Mouse (Mus musculus): Measurements from ENCODE around the gene 1700093K21Rik. TPM values are rescaled to one million over a fixed set of nuclear protein-coding genes. Genes with fewer than 3 reads are reported as not detected.
A peak's percentile ranks its signal among the peaks of the same experiment; 100 is the strongest.
"Not testable (repeated sequence)": the region's sequence is repeated elsewhere in the genome, so short reads cannot be mapped to it uniquely, and the experiment has no call there.

The 1700093K21Rik gene
- not detected in 2 replicates for polyA plus RNA-seq (2014; fragmentation: Nextera tagmentation; extraction: Ambion mirVana)

GRCm38 (mm10) chr11:23520473-23521205, at the start of gene 1700093K21Rik:
1700093K21Rik (minus strand) TSS chr11:23521155.
- H3K27me3 ChIP-seq (ENCODE audit: control insufficient read depth, insufficient read depth, low read length): no peaks in the 10 kb centered on the region
- ATAC-seq (ENCODE audit: low FRiP score): no peak
- H3K4me1 ChIP-seq (replicated peaks; ENCODE audit: control insufficient read depth, insufficient read depth, low read length): no peaks in the 10 kb centered on the region
- WGBS: 33% methylated on average over 5 of the region's 5 CpGs
- no peak for DNase-seq (ENCODE audit: low spot score)
- no peak within 1 kb of the TSS for H3K4me2 ChIP-seq (replicated peaks)
- H3K27ac ChIP-seq: no peak within 1 kb of the TSS
- H3K4me3 ChIP-seq (replicated peaks; ENCODE audit: low read length): no peak within 1 kb of the TSS
- H3K9ac ChIP-seq: no peak within 1 kb of the TSS
- H3K36me3 ChIP-seq (replicated peaks; ENCODE audit: control insufficient read depth, insufficient read depth): no peaks in the 10 kb centered on the region
- H3K9me3 ChIP-seq (ENCODE audit: control insufficient read depth, low read length): no peaks in the 10 kb centered on the region

- Histone ChIP-seq H3K27ac (no peak overlapping the region), H3K9me3 (ENCODE audit: control insufficient read depth, low read length) (no peaks in the 10 kb centered on the region), H3K27me3 (ENCODE audit: control insufficient read depth, insufficient read depth, low read length) (no peaks in the 10 kb centered on the region), H3K36me3 (replicated peaks; ENCODE audit: control insufficient read depth, insufficient read depth) (peaks cover 71% of the 10 kb centered on the region), H3K4me3 (replicated peaks; ENCODE audit: low read length) (no peak overlapping the region), H3K9ac (no peak overlapping the region), H3K4me1 (replicated peaks; ENCODE audit: control insufficient read depth, insufficient read depth, low read length) (no peaks in the 10 kb centered on the region), H3K4me2 (replicated peaks) (no peak overlapping the region)
- DNase-seq (ENCODE audit: low spot score): no peak
- 93% methylated on average over 7 of the region's 7 CpGs for WGBS
- no peak for ATAC-seq (ENCODE audit: low FRiP score)
These were observed 49.2 kb upstream of the 1700093K21Rik start for GRCm38 (mm10) chr11:23570130-23570529.

- DNase-seq (ENCODE audit: low spot score) (peak; percentile 68), ATAC-seq (ENCODE audit: low FRiP score) (peak; percentile 69; the same call in 1 of the 2 replicates)
- H3K9ac ChIP-seq: no peak overlapping the region
- H3K27me3 ChIP-seq (ENCODE audit: control insufficient read depth, insufficient read depth, low read length): no peaks in the 10 kb centered on the region
- peaks cover 59% of the 10 kb centered on the region for H3K36me3 ChIP-seq (replicated peaks; ENCODE audit: control insufficient read depth, insufficient read depth)
- H3K9me3 ChIP-seq (ENCODE audit: control insufficient read depth, low read length): no peaks in the 10 kb centered on the region
- H3K4me1 ChIP-seq (replicated peaks; ENCODE audit: control insufficient read depth, insufficient read depth, low read length): no peaks in the 10 kb centered on the region
- H3K4me2 ChIP-seq (replicated peaks): no peak overlapping the region
- no peak overlapping the region for H3K27ac ChIP-seq
- no peak overlapping the region for H3K4me3 ChIP-seq (replicated peaks; ENCODE audit: low read length)
- WGBS: 52% methylated on average over 6 of the region's 6 CpGs
These were observed 44.8 kb upstream of the 1700093K21Rik start for GRCm38 (mm10) chr11:23565761-23566160.

GRCm38 (mm10) chr11:23557039-23557630, 36.2 kb upstream of the 1700093K21Rik start:
- WGBS: 72% methylated on average over 6 of the region's 6 CpGs
- H3K9me3 ChIP-seq (ENCODE audit: control insufficient read depth, low read length): no peaks in the 10 kb centered on the region
- no peaks in the 10 kb centered on the region for H3K36me3 ChIP-seq (replicated peaks; ENCODE audit: control insufficient read depth, insufficient read depth)
- H3K4me1 ChIP-seq (replicated peaks; ENCODE audit: control insufficient read depth, insufficient read depth, low read length): no peaks in the 10 kb centered on the region
- H3K27me3 ChIP-seq (ENCODE audit: control insufficient read depth, insufficient read depth, low read length): no peaks in the 10 kb centered on the region
- no peak overlapping the region for H3K9ac ChIP-seq
- ATAC-seq (ENCODE audit: low FRiP score): no peak
- no peak for DNase-seq (ENCODE audit: low spot score)
- no peak overlapping the region for H3K27ac ChIP-seq
- no peak overlapping the region for H3K4me3 ChIP-seq (replicated peaks; ENCODE audit: low read length)
- H3K4me2 ChIP-seq (replicated peaks): no peak overlapping the region

GRCm38 (mm10) chr11:23537446-23537845, 16.5 kb upstream of the 1700093K21Rik start:
- no peaks in the 10 kb centered on the region for H3K27me3 ChIP-seq (ENCODE audit: control insufficient read depth, insufficient read depth, low read length)
- no peak overlapping the region for H3K27ac ChIP-seq
- H3K4me2 ChIP-seq (replicated peaks): no peak overlapping the region
- ATAC-seq (ENCODE audit: low FRiP score) (no peak), DNase-seq (ENCODE audit: low spot score) (no peak)
- 87% methylated on average over 2 of the region's 2 CpGs for WGBS
- H3K9me3 ChIP-seq (ENCODE audit: control insufficient read depth, low read length): no peaks in the 10 kb centered on the region
- H3K4me3 ChIP-seq (replicated peaks; ENCODE audit: low read length): no peak overlapping the region
- no peak overlapping the region for H3K9ac ChIP-seq
- no peaks in the 10 kb centered on the region for H3K4me1 ChIP-seq (replicated peaks; ENCODE audit: control insufficient read depth, insufficient read depth, low read length)
- no peaks in the 10 kb centered on the region for H3K36me3 ChIP-seq (replicated peaks; ENCODE audit: control insufficient read depth, insufficient read depth)

- 78% methylated on average over 3 of the region's 3 CpGs for WGBS
- Histone ChIP-seq H3K27me3 (ENCODE audit: control insufficient read depth, insufficient read depth, low read length) (no peaks in the 10 kb centered on the region), H3K27ac (no peak overlapping the region), H3K4me2 (replicated peaks) (no peak overlapping the region), H3K9ac (no peak overlapping the region), H3K36me3 (replicated peaks; ENCODE audit: control insufficient read depth, insufficient read depth) (no peaks in the 10 kb centered on the region), H3K4me1 (replicated peaks; ENCODE audit: control insufficient read depth, insufficient read depth, low read length) (no peaks in the 10 kb centered on the region), H3K4me3 (replicated peaks; ENCODE audit: low read length) (no peak overlapping the region), H3K9me3 (ENCODE audit: control insufficient read depth, low read length) (no peaks in the 10 kb centered on the region)
- ATAC-seq (ENCODE audit: low FRiP score) (no peak), DNase-seq (ENCODE audit: low spot score) (no peak)
These were observed 2.0 kb downstream of the 1700093K21Rik start for GRCm38 (mm10) chr11:23518981-23519380.

GRCm38 (mm10) chr11:23515315-23515714, 5.6 kb downstream of the 1700093K21Rik start:
- H3K27me3 ChIP-seq (ENCODE audit: control insufficient read depth, insufficient read depth, low read length): no peaks in the 10 kb centered on the region
- no peaks in the 10 kb centered on the region for H3K36me3 ChIP-seq (replicated peaks; ENCODE audit: control insufficient read depth, insufficient read depth)
- no peak overlapping the region for H3K4me3 ChIP-seq (replicated peaks; ENCODE audit: low read length)
- 74% methylated on average over 2 of the region's 2 CpGs for WGBS
- no peak overlapping the region for H3K4me2 ChIP-seq (replicated peaks)
- H3K27ac ChIP-seq: no peak overlapping the region
- ATAC-seq (ENCODE audit: low FRiP score) (no peak), DNase-seq (ENCODE audit: low spot score) (no peak)
- no peaks in the 10 kb centered on the region for H3K4me1 ChIP-seq (replicated peaks; ENCODE audit: control insufficient read depth, insufficient read depth, low read length)
- H3K9ac ChIP-seq: no peak overlapping the region
- H3K9me3 ChIP-seq (ENCODE audit: control insufficient read depth, low read length): no peaks in the 10 kb centered on the region

- not testable (repeated sequence) for ATAC-seq (ENCODE audit: low FRiP score); H3K36me3 ChIP-seq (replicated peaks; ENCODE audit: control insufficient read depth, insufficient read depth); DNase-seq (ENCODE audit: low spot score); H3K9ac ChIP-seq; H3K4me3 ChIP-seq (replicated peaks; ENCODE audit: low read length); H3K9me3 ChIP-seq (ENCODE audit: control insufficient read depth, low read length); H3K27ac ChIP-seq; H3K27me3 ChIP-seq (ENCODE audit: control insufficient read depth, insufficient read depth, low read length); H3K4me1 ChIP-seq (replicated peaks; ENCODE audit: control insufficient read depth, insufficient read depth, low read length); H3K4me2 ChIP-seq (replicated peaks)
- WGBS: 72% methylated on average over 4 of the region's 4 CpGs
These were observed 6.2 kb downstream of the 1700093K21Rik start for GRCm38 (mm10) chr11:23514785-23515184.

- H3K9ac ChIP-seq; H3K36me3 ChIP-seq (replicated peaks; ENCODE audit: control insufficient read depth, insufficient read depth); ATAC-seq (ENCODE audit: low FRiP score); H3K27ac ChIP-seq; H3K4me2 ChIP-seq (replicated peaks); H3K9me3 ChIP-seq (ENCODE audit: control insufficient read depth, low read length); H3K4me1 ChIP-seq (replicated peaks; ENCODE audit: control insufficient read depth, insufficient read depth, low read length); H3K27me3 ChIP-seq (ENCODE audit: control insufficient read depth, insufficient read depth, low read length); DNase-seq (ENCODE audit: low spot score); H3K4me3 ChIP-seq (replicated peaks; ENCODE audit: low read length): not testable (repeated sequence)
- 86% methylated on average over 5 of the region's 5 CpGs for WGBS
These were observed 16.2 kb downstream of the 1700093K21Rik start for GRCm38 (mm10) chr11:23504801-23505200.
